Mouse (Mus musculus): ENCODE results near the gene Atp1a4. TPM values are rescaled to one million over a fixed set of nuclear protein-coding genes. Genes with fewer than 3 reads are reported as not detected.

The Atp1a4 gene
- polyA plus RNA-seq, 1 experiment, result 0.09 TPM

DNA sequence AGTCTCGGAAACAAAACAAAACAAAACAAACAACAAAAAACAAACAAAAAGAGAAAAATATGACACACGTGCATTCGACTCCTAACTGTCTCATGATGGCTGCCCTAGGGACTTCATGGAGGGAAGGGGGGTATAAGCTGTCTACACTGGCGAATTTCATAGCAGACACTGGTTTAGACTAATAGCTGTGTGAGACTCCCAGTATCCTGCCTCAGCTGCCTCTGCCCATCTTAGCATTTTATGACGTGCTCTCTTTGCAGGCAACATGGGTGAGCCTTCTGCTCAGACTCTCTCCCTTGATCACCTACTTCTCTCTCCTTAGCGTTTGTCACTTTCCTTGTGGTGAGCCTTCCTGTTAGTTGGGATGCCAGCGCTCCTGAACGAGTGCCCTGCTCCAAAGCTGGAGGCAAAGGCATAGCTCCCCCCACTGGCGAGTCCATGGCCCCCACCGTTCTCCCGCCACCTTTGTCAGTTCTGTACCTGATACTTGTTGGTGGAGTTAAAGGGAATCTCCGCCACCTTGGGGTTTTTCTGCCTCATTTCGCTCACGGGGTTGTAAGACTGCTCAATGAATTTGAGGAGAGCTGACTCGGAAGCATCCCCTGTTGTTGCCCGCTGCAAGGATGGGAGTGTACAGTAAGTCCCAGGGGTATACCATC is 14.5 kb downstream of the Atp1a4 start:
- WGBS, result 53% methylated on average over 16 of the region's 16 CpGs
- H3K4me1 ChIP-seq (ENCODE audit: control insufficient read depth, insufficient read depth, low read length), result no peaks in the 10 kb centered on the region
- H3K4me3 ChIP-seq (ENCODE audit: insufficient read depth, low read depth, low read length), result no peak overlapping the region
- H3K36me3 ChIP-seq (ENCODE audit: control insufficient read depth, insufficient read depth, low read length), result no peaks in the 10 kb centered on the region
- peak; percentile 23 for DNase-seq
- no peak for TF ChIP-seq POLR2A (IDR thresholded peaks at IDR 0.05; ENCODE audit: low read depth, low read length)
- peak; percentile 39; the same call in 1 of the 2 replicates for TF ChIP-seq CTCF (conservative IDR thresholded peaks at IDR 0.05; ENCODE audit: insufficient read depth, insufficient read length, low read depth, low read length)
- no peak overlapping the region for H3K27ac ChIP-seq (ENCODE audit: insufficient read depth, low read depth, low read length)
- H3K27me3 ChIP-seq (replicated peaks; ENCODE audit: control insufficient read depth, insufficient read depth, low read length), result no peaks in the 10 kb centered on the region

DNA sequence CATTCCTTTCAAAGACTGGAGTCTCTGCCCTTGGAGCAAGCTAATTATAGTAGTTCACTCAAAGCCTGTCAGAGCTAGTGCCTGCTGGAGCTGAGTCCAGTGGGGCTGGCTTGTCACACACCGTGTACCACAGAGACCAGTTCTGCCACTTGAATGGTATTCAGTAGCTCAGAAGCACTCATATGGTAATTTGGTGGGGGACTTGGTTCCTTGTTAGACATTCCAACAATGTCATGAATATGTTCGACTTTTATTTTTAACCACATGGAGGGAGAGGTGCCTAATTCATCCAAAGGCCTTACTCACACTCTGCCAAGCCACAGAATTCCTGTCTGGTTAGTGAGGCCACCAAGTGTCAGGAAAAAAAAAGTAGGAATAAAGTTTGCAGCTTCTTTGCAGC is 15.8 kb downstream of the Atp1a4 start:
- Histone ChIP-seq H3K4me3 (ENCODE audit: insufficient read depth, low read depth, low read length) (no peak overlapping the region), H3K27ac (ENCODE audit: insufficient read depth, low read depth, low read length) (peak overlapping the region; percentile 75), H3K27me3 (replicated peaks; ENCODE audit: control insufficient read depth, insufficient read depth, low read length) (no peaks in the 10 kb centered on the region), H3K4me1 (ENCODE audit: control insufficient read depth, insufficient read depth, low read length) (no peaks in the 10 kb centered on the region), H3K36me3 (ENCODE audit: control insufficient read depth, insufficient read depth, low read length) (no peaks in the 10 kb centered on the region)
- DNase-seq, result peak; percentile 84
- 29% methylated on average over 2 of the region's 2 CpGs for WGBS
- TF ChIP-seq CTCF (conservative IDR thresholded peaks at IDR 0.05; ENCODE audit: insufficient read depth, insufficient read length, low read depth, low read length), result no peak
- no peak for TF ChIP-seq POLR2A (IDR thresholded peaks at IDR 0.05; ENCODE audit: low read depth, low read length)

GRCm38 (mm10) chr1:172240945-172241708 is 17.1 kb downstream of the Atp1a4 start:
- WGBS, result 29% methylated on average over 6 of the region's 6 CpGs
- no peaks in the 10 kb centered on the region for H3K27me3 ChIP-seq (replicated peaks; ENCODE audit: control insufficient read depth, insufficient read depth, low read length)
- peak overlapping the region; percentile 35; the same call in 1 of the 2 replicates for H3K27ac ChIP-seq (ENCODE audit: insufficient read depth, low read depth, low read length)
- H3K4me1 ChIP-seq (ENCODE audit: control insufficient read depth, insufficient read depth, low read length), result no peaks in the 10 kb centered on the region
- H3K4me3 ChIP-seq (ENCODE audit: insufficient read depth, low read depth, low read length), result no peak overlapping the region
- peak; percentile 52 for DNase-seq
- no peaks in the 10 kb centered on the region for H3K36me3 ChIP-seq (ENCODE audit: control insufficient read depth, insufficient read depth, low read length)
- TF ChIP-seq POLR2A (IDR thresholded peaks at IDR 0.05; ENCODE audit: low read depth, low read length), result no peak
- TF ChIP-seq CTCF (conservative IDR thresholded peaks at IDR 0.05; ENCODE audit: insufficient read depth, insufficient read length, low read depth, low read length), result no peak

DNA sequence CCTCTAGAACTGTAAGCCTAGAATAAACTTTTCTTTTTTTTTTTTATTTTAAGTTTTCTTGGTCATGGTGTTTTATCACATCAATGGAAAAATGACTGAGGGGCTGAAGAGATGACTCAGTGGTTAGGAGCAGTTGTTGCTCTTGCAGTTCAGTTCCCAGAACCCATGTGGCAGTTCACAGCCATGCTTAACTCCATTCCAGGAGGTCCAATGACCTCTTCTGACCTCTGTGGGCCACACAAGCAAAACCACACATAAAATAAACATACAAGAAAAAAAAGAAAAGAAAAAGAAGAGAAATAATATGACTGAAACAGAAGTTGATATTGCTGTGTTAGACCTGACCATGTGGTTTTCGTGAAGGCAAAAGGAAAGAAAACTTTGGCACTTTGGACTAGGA is 29.0 kb downstream of the Atp1a4 start:
- Histone ChIP-seq H3K27me3 (replicated peaks; ENCODE audit: control insufficient read depth, insufficient read depth, low read length) (no peaks in the 10 kb centered on the region), H3K4me3 (ENCODE audit: insufficient read depth, low read depth, low read length) (no peak overlapping the region), H3K27ac (ENCODE audit: insufficient read depth, low read depth, low read length) (no peak overlapping the region), H3K4me1 (ENCODE audit: control insufficient read depth, insufficient read depth, low read length) (no peaks in the 10 kb centered on the region), H3K36me3 (ENCODE audit: control insufficient read depth, insufficient read depth, low read length) (no peaks in the 10 kb centered on the region)
- no peak for TF ChIP-seq CTCF (conservative IDR thresholded peaks at IDR 0.05; ENCODE audit: insufficient read depth, insufficient read length, low read depth, low read length)
- TF ChIP-seq POLR2A (IDR thresholded peaks at IDR 0.05; ENCODE audit: low read depth, low read length), result no peak
- WGBS, result 78% methylated on average over 1 of the region's 1 CpGs
- no peak for DNase-seq

GRCm38 (mm10) chr1:172228209-172228608 is 30.0 kb downstream of the Atp1a4 start:
- peak; percentile 63 for DNase-seq
- WGBS, result 65% methylated on average over 2 of the region's 2 CpGs

GRCm38 (mm10) chr1:172221297-172222063 is 36.7 kb downstream of the Atp1a4 start:
- Histone ChIP-seq H3K4me1 (ENCODE audit: control insufficient read depth, insufficient read depth, low read length) (peaks cover 4% of the 10 kb centered on the region; the same call in 1 of the 2 replicates), H3K27ac (ENCODE audit: insufficient read depth, low read depth, low read length) (peak overlapping the region; percentile 26; the same call in 1 of the 2 replicates), H3K4me3 (ENCODE audit: insufficient read depth, low read depth, low read length) (no peak overlapping the region), H3K36me3 (ENCODE audit: control insufficient read depth, insufficient read depth, low read length) (no peaks in the 10 kb centered on the region), H3K27me3 (replicated peaks; ENCODE audit: control insufficient read depth, insufficient read depth, low read length) (no peaks in the 10 kb centered on the region)
- no peak for TF ChIP-seq POLR2A (IDR thresholded peaks at IDR 0.05; ENCODE audit: low read depth, low read length)
- no peak for DNase-seq
- WGBS, result 81% methylated on average over 11 of the region's 11 CpGs

More at GRCm38 (mm10) chr1:172228209-172228608, 30.0 kb downstream of the Atp1a4 start:
- H3K36me3 ChIP-seq (ENCODE audit: control insufficient read depth, insufficient read depth, low read length), result no peaks in the 10 kb centered on the region
- no peak overlapping the region for H3K4me3 ChIP-seq (ENCODE audit: insufficient read depth, low read depth, low read length)
- H3K27ac ChIP-seq (ENCODE audit: insufficient read depth, low read depth, low read length), result no peak overlapping the region
- H3K4me1 ChIP-seq (ENCODE audit: control insufficient read depth, insufficient read depth, low read length), result no peaks in the 10 kb centered on the region
- H3K27me3 ChIP-seq (replicated peaks; ENCODE audit: control insufficient read depth, insufficient read depth, low read length), result no peaks in the 10 kb centered on the region
- no peak for TF ChIP-seq POLR2A (IDR thresholded peaks at IDR 0.05; ENCODE audit: low read depth, low read length)
- no peak for TF ChIP-seq CTCF (conservative IDR thresholded peaks at IDR 0.05; ENCODE audit: insufficient read depth, insufficient read length, low read depth, low read length)

All from kidney, adult 2 months (tissue).